Mouse (Mus musculus): ENCODE results near the gene Ntm.

GRCm38 (mm10) chr9:29075924-29076577 lies 886.9 kb downstream of the Ntm start:
- no peak for TF ChIP-seq CHD2 (IDR thresholded peaks at IDR 0.05; ENCODE audit: low read length)
- TF ChIP-seq POLR2AphosphoS5 (IDR thresholded peaks at IDR 0.05; ENCODE audit: borderline replicate concordance, low read depth, low read length): no peak
- no peak for TF ChIP-seq GATA1 (IDR thresholded peaks at IDR 0.05; ENCODE audit: low read depth, low read length)
- no peak for TF ChIP-seq EP300 (IDR thresholded peaks at IDR 0.05; ENCODE audit: low read depth in 1 of 2, low read length in 2 of 2)
- TF ChIP-seq POLR2A (IDR thresholded peaks at IDR 0.05; ENCODE audit: control insufficient read depth in 1 of 2, insufficient read depth in 1 of 2, low read depth in 1 of 2, low read length in 2 of 2, poor library complexity in 1 of 2): no peak
- no peak for TF ChIP-seq ELF1 (IDR thresholded peaks at IDR 0.05; ENCODE audit: low read depth, low read length)
- no peak for TF ChIP-seq E2F4 (IDR thresholded peaks at IDR 0.05; ENCODE audit: borderline replicate concordance, low read depth, low read length)
- no peak for TF ChIP-seq NRF1 (IDR thresholded peaks at IDR 0.05; ENCODE audit: insufficient read depth, low read depth, low read length, poor library complexity, severe bottlenecking)
- TF ChIP-seq TCF12 (IDR thresholded peaks at IDR 0.05; ENCODE audit: low read depth, low read length): no peak
- TF ChIP-seq ZNF384 (IDR thresholded peaks at IDR 0.05; ENCODE audit: low read depth, low read length): no peak
- TF ChIP-seq USF1 (IDR thresholded peaks at IDR 0.05; ENCODE audit: low read depth, low read length): no peak
- TF ChIP-seq CTCF (IDR thresholded peaks at IDR 0.05 in 2 of 3, conservative IDR thresholded peaks at IDR 0.05 in 1 of 3; ENCODE audit: control insufficient read depth in 1 of 3, insufficient read depth in 1 of 3, low read depth in 2 of 3, low read length in 3 of 3, poor library complexity in 1 of 3, severe bottlenecking in 1 of 3): no peak

All from MEL (cell line).